Mouse (Mus musculus): ENCODE measurements around the gene Fbxw9. TPM values are rescaled to one million over a fixed set of nuclear protein-coding genes. Genes with fewer than 3 reads are reported as not detected.
"Not testable (repeated sequence)": the region's sequence is repeated elsewhere in the genome, so short reads cannot be mapped to it uniquely, and the experiment has no call there.

Fbxw9 gene
- polyA plus RNA-seq, 1 experiment from 2014 or later: 20.9 TPM

- WGBS: 83% methylated on average over 9 of the region's 10 CpGs
- Histone ChIP-seq H3K36me3 (ENCODE audit: control insufficient read depth, insufficient read depth, low read length) (peaks cover 52% of the 10 kb centered on the region), H3K9me3 (ENCODE audit: control insufficient read depth, low read length) (no peaks in the 10 kb centered on the region), H3K4me3 (ENCODE audit: low read depth, low read length) (no peak overlapping the region), H3K27me3 (replicated peaks; ENCODE audit: control insufficient read depth, insufficient read depth, low read length) (no peaks in the 10 kb centered on the region), H3K4me2 (ENCODE audit: low read depth, low read length) (no peak overlapping the region), H3K4me1 (ENCODE audit: control insufficient read depth, insufficient read depth, low read length) (peaks cover 6% of the 10 kb centered on the region), H3K9ac (ENCODE audit: low read depth, low read length) (no peak overlapping the region), H3K27ac (replicated peaks; ENCODE audit: low read depth, low read length) (no peak overlapping the region)
- ATAC-seq (ENCODE audit: low read depth) (no peak), DNase-seq (ENCODE audit: low spot score) (no peak)
These were observed 14.3 kb downstream of the Fbxw9 start for GRCm38 (mm10) chr8:85074167-85074566.

- H3K27ac ChIP-seq (replicated peaks; ENCODE audit: low read depth, low read length): no peak overlapping the region
- H3K27me3 ChIP-seq (replicated peaks; ENCODE audit: control insufficient read depth, insufficient read depth, low read length): no peaks in the 10 kb centered on the region
- H3K9ac ChIP-seq (ENCODE audit: low read depth, low read length): no peak overlapping the region
- H3K4me2 ChIP-seq (ENCODE audit: low read depth, low read length): no peak overlapping the region
- DNase-seq (ENCODE audit: low spot score) (no peak), ATAC-seq (ENCODE audit: low read depth) (no peak)
- 92% methylated on average over 10 of the region's 10 CpGs for WGBS
- peaks cover 8% of the 10 kb centered on the region for H3K4me1 ChIP-seq (ENCODE audit: control insufficient read depth, insufficient read depth, low read length)
- H3K4me3 ChIP-seq (ENCODE audit: low read depth, low read length): no peak overlapping the region
- peaks cover 52% of the 10 kb centered on the region for H3K36me3 ChIP-seq (ENCODE audit: control insufficient read depth, insufficient read depth, low read length)
- H3K9me3 ChIP-seq (ENCODE audit: control insufficient read depth, low read length): no peaks in the 10 kb centered on the region
These were observed 14.8 kb downstream of the Fbxw9 start for GRCm38 (mm10) chr8:85074617-85075016.

- Histone ChIP-seq H3K36me3 (ENCODE audit: control insufficient read depth, insufficient read depth, low read length) (peaks cover 52% of the 10 kb centered on the region), H3K4me2 (ENCODE audit: low read depth, low read length) (no peak overlapping the region), H3K9ac (ENCODE audit: low read depth, low read length) (no peak overlapping the region), H3K4me1 (ENCODE audit: control insufficient read depth, insufficient read depth, low read length) (peaks cover 9% of the 10 kb centered on the region), H3K4me3 (ENCODE audit: low read depth, low read length) (no peak overlapping the region), H3K9me3 (ENCODE audit: control insufficient read depth, low read length) (no peaks in the 10 kb centered on the region), H3K27ac (replicated peaks; ENCODE audit: low read depth, low read length) (no peak overlapping the region), H3K27me3 (replicated peaks; ENCODE audit: control insufficient read depth, insufficient read depth, low read length) (no peaks in the 10 kb centered on the region)
- no peak for DNase-seq (ENCODE audit: low spot score)
- no peak for ATAC-seq (ENCODE audit: low read depth)
- 76% methylated on average over 9 of the region's 9 CpGs for WGBS
These were observed 16.1 kb downstream of the Fbxw9 start for GRCm38 (mm10) chr8:85076001-85076400.

GRCm38 (mm10) chr8:85076993-85077392 lies 17.1 kb downstream of the Fbxw9 start:
- no peak overlapping the region for H3K4me3 ChIP-seq (ENCODE audit: low read depth, low read length)
- no peaks in the 10 kb centered on the region for H3K9me3 ChIP-seq (ENCODE audit: control insufficient read depth, low read length)
- H3K4me1 ChIP-seq (ENCODE audit: control insufficient read depth, insufficient read depth, low read length): peaks cover 12% of the 10 kb centered on the region
- DNase-seq (ENCODE audit: low spot score) (peak; percentile 90), ATAC-seq (ENCODE audit: low read depth) (peak; percentile 53; the same call in 1 of the 2 replicates)
- no peaks in the 10 kb centered on the region for H3K27me3 ChIP-seq (replicated peaks; ENCODE audit: control insufficient read depth, insufficient read depth, low read length)
- H3K36me3 ChIP-seq (ENCODE audit: control insufficient read depth, insufficient read depth, low read length): peaks cover 52% of the 10 kb centered on the region
- 0% methylated on average over 2 of the region's 2 CpGs for WGBS
- no peak overlapping the region for H3K9ac ChIP-seq (ENCODE audit: low read depth, low read length)
- H3K27ac ChIP-seq (replicated peaks; ENCODE audit: low read depth, low read length): no peak overlapping the region; the same call in 1 of the 2 replicates
- H3K4me2 ChIP-seq (ENCODE audit: low read depth, low read length): no peak overlapping the region

GRCm38 (mm10) chr8:85080214-85080531 lies 20.3 kb downstream of the Fbxw9 start:
- Histone ChIP-seq H3K4me1 (ENCODE audit: control insufficient read depth, insufficient read depth, low read length) (peaks cover 16% of the 10 kb centered on the region), H3K4me2 (ENCODE audit: low read depth, low read length) (peak overlapping the region; percentile 87), H3K9me3 (ENCODE audit: control insufficient read depth, low read length) (no peaks in the 10 kb centered on the region), H3K4me3 (ENCODE audit: low read depth, low read length) (peak overlapping the region; percentile 75), H3K9ac (ENCODE audit: low read depth, low read length) (peak overlapping the region; percentile 81), H3K27ac (replicated peaks; ENCODE audit: low read depth, low read length) (peak overlapping the region; percentile 72; the same call in 1 of the 2 replicates), H3K27me3 (replicated peaks; ENCODE audit: control insufficient read depth, insufficient read depth, low read length) (no peaks in the 10 kb centered on the region), H3K36me3 (ENCODE audit: control insufficient read depth, insufficient read depth, low read length) (peaks cover 33% of the 10 kb centered on the region)
- ATAC-seq (ENCODE audit: low read depth) (no peak), DNase-seq (ENCODE audit: low spot score) (no peak)
- under 1% methylated on average over 23 of the region's 25 CpGs for WGBS

- WGBS: under 1% methylated on average over 30 of the region's 30 CpGs
- Histone ChIP-seq H3K27ac (replicated peaks; ENCODE audit: low read depth, low read length) (peak within 1 kb of the TSS; percentile 72), H3K9ac (ENCODE audit: low read depth, low read length) (peak within 1 kb of the TSS; percentile 81), H3K4me2 (ENCODE audit: low read depth, low read length) (peak within 1 kb of the TSS; percentile 87), H3K4me1 (ENCODE audit: control insufficient read depth, insufficient read depth, low read length) (peaks cover 16% of the 10 kb centered on the region), H3K36me3 (ENCODE audit: control insufficient read depth, insufficient read depth, low read length) (peaks cover 33% of the 10 kb centered on the region), H3K4me3 (ENCODE audit: low read depth, low read length) (peak within 1 kb of the TSS; percentile 75), H3K27me3 (replicated peaks; ENCODE audit: control insufficient read depth, insufficient read depth, low read length) (no peaks in the 10 kb centered on the region), H3K9me3 (ENCODE audit: control insufficient read depth, low read length) (no peaks in the 10 kb centered on the region)
- DNase-seq (ENCODE audit: low spot score) (peak; percentile 84), ATAC-seq (ENCODE audit: low read depth) (peak; percentile 16; the same call in 1 of the 2 replicates)
These were observed 20.8 kb downstream of the Fbxw9 start, which contains the start of gene Wdr83os for GRCm38 (mm10) chr8:85080532-85081215. Gene Wdr83os, plus strand, starts transcription at chr8:85080740.

- H3K36me3 ChIP-seq (ENCODE audit: control insufficient read depth, insufficient read depth, low read length): 0 out of 2 replicates have a peak, but pooled peaks cover 28% of the 10 kb centered on the region
- WGBS: under 1% methylated on average over 9 of the region's 9 CpGs
- peak within 1 kb of the TSS; percentile 72 for H3K27ac ChIP-seq (replicated peaks; ENCODE audit: low read depth, low read length)
These were observed 21.3 kb downstream of the Fbxw9 start, which contains the start of gene Wdr83 for GRCm38 (mm10) chr8:85081216-85081555. Gene Wdr83, minus strand, starts transcription at chr8:85081306.

GRCm38 (mm10) chr8:85082169-85082568 lies 22.3 kb downstream of the Fbxw9 start:
- H3K27ac ChIP-seq (replicated peaks; ENCODE audit: low read depth, low read length); DNase-seq (ENCODE audit: low spot score): not testable (repeated sequence)

More at GRCm38 (mm10) chr8:85081216-85081555, 21.3 kb downstream of the Fbxw9 start, which contains the start of gene Wdr83:
- H3K4me3 ChIP-seq (ENCODE audit: low read depth, low read length): peak within 1 kb of the TSS; percentile 75
- peak; percentile 56 for DNase-seq (ENCODE audit: low spot score)
- H3K27me3 ChIP-seq (replicated peaks; ENCODE audit: control insufficient read depth, insufficient read depth, low read length): no peaks in the 10 kb centered on the region
- peak within 1 kb of the TSS; percentile 81 for H3K9ac ChIP-seq (ENCODE audit: low read depth, low read length)
- peaks cover 16% of the 10 kb centered on the region for H3K4me1 ChIP-seq (ENCODE audit: control insufficient read depth, insufficient read depth, low read length)
- ATAC-seq (ENCODE audit: low read depth): peak; percentile 44
- H3K4me2 ChIP-seq (ENCODE audit: low read depth, low read length): peak within 1 kb of the TSS; percentile 87
- no peaks in the 10 kb centered on the region for H3K9me3 ChIP-seq (ENCODE audit: control insufficient read depth, low read length)

More at GRCm38 (mm10) chr8:85082169-85082568, 22.3 kb downstream of the Fbxw9 start:
- not testable (repeated sequence) for H3K4me3 ChIP-seq (ENCODE audit: low read depth, low read length); H3K9ac ChIP-seq (ENCODE audit: low read depth, low read length); H3K4me2 ChIP-seq (ENCODE audit: low read depth, low read length); ATAC-seq (ENCODE audit: low read depth); H3K9me3 ChIP-seq (ENCODE audit: control insufficient read depth, low read length); H3K27me3 ChIP-seq (replicated peaks; ENCODE audit: control insufficient read depth, insufficient read depth, low read length)
- Histone ChIP-seq H3K36me3 (ENCODE audit: control insufficient read depth, insufficient read depth, low read length) (peaks cover 25% of the 10 kb centered on the region; the same call in 1 of the 2 replicates), H3K4me1 (ENCODE audit: control insufficient read depth, insufficient read depth, low read length) (peaks cover 16% of the 10 kb centered on the region)
- WGBS: 78% methylated on average over 4 of the region's 4 CpGs
